Mouse (Mus musculus) hindbrain, embryonic 16.5 days (tissue): ENCODE data around the gene Sacm1l. TPM values are rescaled to one million over a fixed set of nuclear protein-coding genes. Genes with fewer than 3 reads are reported as not detected.
A peak's percentile ranks its signal among the peaks of the same experiment; 100 is the strongest.

Experiments used
- ATAC-seq: fragments of 200-750 bp; cut with Nextera tagmentation; 2 replicates; pipeline ENCODE4 v1.8.0; 2017; ENCODE audit warnings: moderate TSS enrichment, moderate library complexity
- H3K27ac ChIP-seq: fragments of 300-500 bp; sonication (generic); 2 replicates; pipeline ENCODE4 v1.5.1; 2014; ENCODE audit warnings: low read depth, mild to moderate bottlenecking, control low read depth, low read length, moderate library complexity
- H3K27me3 ChIP-seq: fragments of 300-500 bp; sonication (generic); replicated peaks from 2 replicates; pipeline ENCODE4 v1.6.1; 2014; ENCODE audit warnings: low read length; ENCODE audit not compliant: control insufficient read depth, insufficient read depth
- H3K36me3 ChIP-seq: fragments of 300-500 bp; sonication (generic); 2 replicates; pipeline ENCODE4 v1.6.1; 2014; ENCODE audit warnings: mild to moderate bottlenecking, low read length, moderate library complexity, mixed read lengths; ENCODE audit not compliant: control insufficient read depth, insufficient read depth
- H3K4me1 ChIP-seq: fragments of 300-500 bp; sonication (generic); 2 replicates; pipeline ENCODE4 v1.6.1; 2014; ENCODE audit warnings: low read depth, low read length; ENCODE audit not compliant: control insufficient read depth, insufficient read depth
- H3K4me2 ChIP-seq: fragments of 300-500 bp; sonication (generic); 2 replicates; pipeline ENCODE4 v1.6.1; 2014; ENCODE audit warnings: mild to moderate bottlenecking, low read length, control low read depth, moderate library complexity
- H3K4me3 ChIP-seq: fragments of 300-500 bp; sonication (generic); 2 replicates; pipeline ENCODE4 v1.5.1; 2014; ENCODE audit warnings: mild to moderate bottlenecking, low read length, control low read depth, moderate library complexity
- H3K9ac ChIP-seq: fragments of 300-500 bp; sonication (generic); 2 replicates; pipeline ENCODE4 v1.6.1; 2014; ENCODE audit warnings: low read depth, mild to moderate bottlenecking, control low read depth, low read length, moderate library complexity
- H3K9me3 ChIP-seq: fragments of 300-500 bp; sonication (generic); 2 replicates; pipeline ENCODE4 v1.6.1; 2014; ENCODE audit warnings: mild to moderate bottlenecking, low read length, moderate library complexity; ENCODE audit not compliant: control insufficient read depth
- WGBS: fragments of 180-500 bp; shearing (Covaris S2); extraction: QIAGEN DNeasy Blood & Tissue Kit; methylation state at CpG from one replicate; pipeline ENCODE4 v1.1.7; 2014; 5-methylcytosine and 5-hydroxymethylcytosine counted together
- polyA plus RNA-seq: library from polyadenylated mRNA; unstranded; fragments of >200 nt; fragmentation: Nextera tagmentation; extraction: Ambion mirVana; gene quantifications from 2 replicates; pipeline ENCODE4 v1.2.1, GENCODE M21; 2015

Sacm1l gene
- polyA plus RNA-seq, 1 experiment from 2014 or later: 57.8 TPM

DNA sequence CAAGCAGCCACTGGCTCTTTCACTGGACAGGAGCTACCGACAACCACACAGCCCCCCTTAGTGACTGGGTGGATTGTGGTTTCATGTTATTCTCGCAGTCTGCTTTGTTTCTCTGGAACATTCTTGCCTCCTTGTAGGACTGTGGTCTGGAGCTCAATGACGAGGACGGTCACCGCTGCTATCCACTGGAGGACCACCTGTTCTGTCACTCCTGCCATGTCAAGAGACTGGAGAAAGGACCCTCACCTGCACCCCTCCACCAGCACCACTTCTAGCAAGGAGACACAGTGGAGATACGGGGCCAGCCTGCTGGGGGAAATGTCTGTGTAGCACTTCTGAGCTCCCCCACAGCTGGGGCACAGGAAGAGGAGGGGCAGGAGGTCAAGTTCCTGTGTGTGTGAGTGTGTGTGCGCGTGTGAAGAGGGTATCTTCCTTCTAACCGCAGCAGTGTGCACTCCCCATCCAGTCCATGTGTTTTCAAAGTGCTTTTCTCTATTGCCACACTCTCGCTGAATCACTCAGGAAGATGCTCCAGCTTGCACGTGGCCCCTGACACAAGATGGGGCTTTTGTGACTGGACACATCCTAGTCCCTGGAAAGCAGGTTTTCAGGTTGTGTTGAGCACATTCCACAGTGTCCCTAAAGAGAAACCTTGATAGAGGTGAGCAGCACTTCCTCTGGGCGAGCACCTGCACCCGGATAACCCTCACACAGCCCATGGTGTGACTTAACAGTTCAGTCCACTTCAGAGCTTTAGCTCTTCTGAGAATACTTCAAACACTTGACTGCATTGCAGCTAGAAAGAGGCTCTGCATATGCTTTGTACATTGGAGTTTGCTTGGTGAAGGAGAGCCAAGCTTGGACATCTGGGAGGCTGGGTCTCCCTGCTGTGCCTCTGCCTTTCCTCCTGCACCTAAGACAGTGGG is 10.3 kb upstream of the Sacm1l start:
- WGBS: 91% methylated on average over 13 of the region's 13 CpGs
- H3K27me3 ChIP-seq: no peaks in the 10 kb centered on the region

DNA sequence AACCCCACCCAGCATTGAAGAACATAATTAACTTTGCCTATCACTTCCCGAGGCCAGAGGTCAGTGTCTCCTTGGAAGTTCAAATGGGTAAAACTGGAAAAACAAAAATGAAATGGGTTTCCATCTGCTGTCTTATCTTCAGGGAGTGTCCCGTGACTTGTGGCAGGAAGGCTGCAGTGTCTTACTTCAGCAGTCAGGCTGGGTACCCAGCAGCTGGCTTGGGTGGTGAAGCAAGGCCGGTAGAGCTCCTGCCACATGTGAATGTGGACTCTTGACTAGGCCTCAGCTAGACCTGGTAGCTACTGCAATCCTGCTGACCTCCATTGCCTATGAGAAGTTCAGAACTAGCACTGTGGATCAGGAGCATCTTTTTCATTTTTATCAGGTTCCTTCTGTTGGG is 8.8 kb upstream of the Sacm1l start:
- Histone ChIP-seq H3K4me1 (peaks cover 2% of the 10 kb centered on the region), H3K4me3 (no peak overlapping the region), H3K36me3 (no peaks in the 10 kb centered on the region), H3K27ac (no peak overlapping the region), H3K4me2 (no peak overlapping the region), H3K9ac (no peak overlapping the region), H3K9me3 (no peaks in the 10 kb centered on the region), H3K27me3 (no peaks in the 10 kb centered on the region)
- ATAC-seq: no peak
- 86% methylated on average over 3 of the region's 3 CpGs for WGBS

More for the DNA sequence above, 10.3 kb upstream of the Sacm1l start:
- Histone ChIP-seq H3K9ac (no peak overlapping the region), H3K4me1 (no peaks in the 10 kb centered on the region), H3K9me3 (no peaks in the 10 kb centered on the region), H3K27ac (no peak overlapping the region), H3K4me2 (no peak overlapping the region), H3K4me3 (no peak overlapping the region), H3K36me3 (no peaks in the 10 kb centered on the region)
- ATAC-seq: no peak

DNA sequence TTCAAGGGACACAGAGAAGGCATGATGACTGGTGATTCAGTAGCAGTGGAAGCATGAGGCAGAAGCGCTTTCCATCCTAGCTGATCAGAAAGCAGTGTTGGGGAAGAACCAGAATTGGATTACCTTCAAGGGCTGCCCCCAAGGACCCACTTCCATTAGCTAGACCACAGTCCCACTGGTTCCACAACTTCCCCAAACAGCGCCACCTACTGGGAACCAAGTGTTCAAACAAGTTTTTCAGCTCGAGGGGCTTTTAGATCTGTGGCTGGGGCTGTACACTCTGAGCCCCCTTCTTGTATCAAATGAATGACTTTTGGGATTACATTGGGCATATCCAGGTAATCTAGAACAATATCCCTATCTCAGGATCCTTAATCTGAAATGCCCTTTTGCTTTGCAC is 5.9 kb upstream of the Sacm1l start:
- Histone ChIP-seq H3K4me2 (no peak overlapping the region), H3K27me3 (no peaks in the 10 kb centered on the region), H3K9ac (no peak overlapping the region), H3K4me3 (no peak overlapping the region), H3K27ac (no peak overlapping the region), H3K4me1 (peaks cover 9% of the 10 kb centered on the region), H3K9me3 (no peaks in the 10 kb centered on the region), H3K36me3 (no peaks in the 10 kb centered on the region)
- ATAC-seq: no peak
- WGBS: 33% methylated on average over 3 of the region's 3 CpGs

DNA sequence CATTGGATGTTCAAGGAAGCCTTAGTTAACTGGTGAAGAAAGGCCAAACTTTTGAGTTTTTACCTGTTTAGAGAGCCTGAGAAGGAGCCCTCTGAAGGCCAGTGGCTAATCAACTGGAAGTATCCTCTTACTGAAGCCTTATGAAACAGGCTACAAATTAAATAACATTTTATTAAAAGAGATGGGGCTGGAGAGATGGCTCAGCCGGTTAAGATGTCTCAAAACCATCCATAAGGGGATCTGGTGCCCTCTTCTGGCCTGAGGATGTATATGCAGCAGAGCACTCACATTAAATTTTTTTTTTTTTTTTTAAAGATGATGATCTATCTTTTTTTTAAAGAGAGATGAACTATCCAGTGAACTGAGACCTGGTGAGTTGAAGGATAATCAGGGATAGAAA is 4.5 kb upstream of the Sacm1l start:
- no peak overlapping the region for H3K4me3 ChIP-seq
- no peaks in the 10 kb centered on the region for H3K9me3 ChIP-seq
- H3K4me2 ChIP-seq: no peak overlapping the region
- WGBS: 3% methylated on average over 1 of the region's 1 CpGs
- H3K4me1 ChIP-seq: peaks cover 9% of the 10 kb centered on the region
- no peak overlapping the region for H3K9ac ChIP-seq
- H3K27me3 ChIP-seq: no peaks in the 10 kb centered on the region
- no peak for ATAC-seq
- no peaks in the 10 kb centered on the region for H3K36me3 ChIP-seq
- H3K27ac ChIP-seq: no peak overlapping the region

DNA sequence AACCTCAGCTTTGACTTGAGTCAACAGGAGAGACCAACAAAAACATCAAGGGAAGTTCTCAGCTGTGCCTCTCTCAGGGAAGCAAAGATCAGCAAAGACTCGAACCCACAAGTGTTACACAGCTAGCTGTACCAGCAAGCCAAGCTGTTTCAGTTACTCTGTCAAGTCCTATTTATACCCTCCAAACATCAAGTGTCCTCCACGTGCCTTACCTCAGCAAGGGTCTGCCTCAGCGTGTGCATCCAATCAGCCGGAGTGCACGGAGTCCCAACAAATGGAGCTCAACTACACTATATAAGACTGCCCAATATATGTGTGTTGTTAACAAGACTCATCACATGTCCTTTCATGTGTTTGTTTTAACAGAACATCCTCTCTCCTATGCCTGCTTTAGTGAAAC is 3.1 kb upstream of the Sacm1l start:
- ATAC-seq: no peak
- 81% methylated on average over 5 of the region's 5 CpGs for WGBS
- H3K9ac ChIP-seq: no peak overlapping the region
- no peaks in the 10 kb centered on the region for H3K36me3 ChIP-seq
- no peak overlapping the region for H3K27ac ChIP-seq
- H3K4me2 ChIP-seq: no peak overlapping the region
- H3K4me3 ChIP-seq: no peak overlapping the region
- no peaks in the 10 kb centered on the region for H3K27me3 ChIP-seq
- peaks cover 18% of the 10 kb centered on the region for H3K4me1 ChIP-seq
- no peaks in the 10 kb centered on the region for H3K9me3 ChIP-seq

DNA sequence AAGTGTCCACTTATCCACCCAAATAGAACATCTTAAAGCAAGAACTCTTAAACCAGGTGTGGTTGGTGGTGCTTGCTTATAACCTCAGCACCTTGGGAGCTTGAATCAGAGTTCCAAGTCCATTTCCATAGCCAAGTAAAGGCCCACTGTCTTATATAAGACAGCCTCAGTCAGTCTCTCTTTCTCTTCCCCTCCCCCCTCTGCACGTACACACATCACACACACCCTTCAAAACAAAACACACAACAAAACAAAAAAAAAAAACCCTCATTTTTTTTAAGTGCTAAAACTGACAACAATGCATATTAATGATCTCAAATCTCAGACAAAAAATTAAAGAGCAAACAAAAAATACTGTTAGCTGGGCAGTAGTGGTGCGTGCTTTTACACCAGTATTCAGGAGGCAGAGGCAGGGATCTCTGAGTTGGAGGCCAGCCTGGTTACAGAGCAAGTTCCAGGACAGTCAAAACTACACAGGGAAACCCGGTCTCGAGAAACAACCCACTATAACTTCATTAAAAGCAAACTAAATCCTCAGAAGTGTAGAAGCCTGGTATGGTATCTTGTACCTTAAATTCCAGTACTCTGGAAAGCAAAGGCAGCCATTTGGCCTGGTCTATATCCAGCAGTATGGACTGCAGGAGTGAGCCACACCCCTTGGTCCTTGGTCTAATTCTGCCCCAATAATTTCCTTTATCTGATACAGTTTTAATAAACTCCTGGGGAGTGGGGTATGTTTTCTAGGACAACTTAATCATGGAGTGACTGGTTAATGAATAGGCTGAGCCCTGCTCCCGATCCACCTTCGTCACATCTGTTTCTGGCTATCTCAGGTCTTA is 1.3 kb upstream of the Sacm1l start:
- Histone ChIP-seq H3K36me3 (no peaks in the 10 kb centered on the region), H3K27ac (peak overlapping the region; percentile 91), H3K4me1 (peaks cover 24% of the 10 kb centered on the region), H3K9ac (peak overlapping the region; percentile 64), H3K9me3 (no peaks in the 10 kb centered on the region), H3K4me3 (peak overlapping the region; percentile 97), H3K4me2 (peak overlapping the region; percentile 66), H3K27me3 (no peaks in the 10 kb centered on the region)
- WGBS: 25% methylated on average over 6 of the region's 6 CpGs
- no peak for ATAC-seq

DNA sequence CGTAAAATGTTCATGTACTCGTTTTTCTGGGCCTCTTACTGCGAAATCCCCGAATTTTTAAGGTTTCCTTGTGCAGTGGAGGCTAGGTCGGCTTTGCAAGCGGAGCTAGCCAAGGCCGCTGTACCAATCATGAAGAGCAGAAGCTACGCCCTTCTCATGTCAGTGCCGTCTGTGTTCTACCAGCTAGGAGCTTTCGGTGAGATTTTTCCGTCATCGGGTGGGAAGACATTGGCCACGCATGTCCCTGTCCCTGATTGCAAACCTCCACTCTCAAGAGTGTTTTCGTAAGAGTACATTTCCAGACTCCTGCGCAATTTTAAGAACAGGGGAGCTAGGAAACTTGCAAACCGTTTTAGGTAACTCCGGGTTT is 648 bp upstream of the Sacm1l start:
- ATAC-seq: peak; percentile 24
- peak overlapping the region; percentile 97 for H3K4me3 ChIP-seq

DNA sequence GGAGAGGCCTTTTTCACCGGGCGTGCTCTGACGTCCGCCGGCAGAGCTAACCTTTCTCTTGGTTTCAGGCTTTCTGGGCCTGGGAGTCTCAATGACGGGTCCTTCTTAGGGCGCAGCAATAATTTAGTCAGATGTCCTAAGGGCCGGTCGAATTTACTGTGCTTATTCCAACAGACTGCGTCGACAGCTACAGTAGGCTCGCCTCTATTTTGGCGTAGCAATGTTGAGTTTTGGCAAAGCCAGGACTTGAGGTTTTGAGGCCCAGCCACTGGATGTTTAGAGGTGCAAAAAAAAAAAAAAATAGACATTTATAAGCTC is 558 bp downstream of the Sacm1l start:
- Histone ChIP-seq H3K4me1 (peaks cover 22% of the 10 kb centered on the region), H3K9ac (peak overlapping the region; percentile 98), H3K9me3 (no peaks in the 10 kb centered on the region), H3K4me2 (peak overlapping the region; percentile 79), H3K27ac (peak overlapping the region; percentile 91), H3K27me3 (no peaks in the 10 kb centered on the region), H3K36me3 (no peaks in the 10 kb centered on the region), H3K4me3 (peak overlapping the region; percentile 97)
- ATAC-seq: no peak
- WGBS: under 1% methylated on average over 13 of the region's 13 CpGs

More for the DNA sequence above, 648 bp upstream of the Sacm1l start:
- Histone ChIP-seq H3K27ac (peak overlapping the region; percentile 91), H3K36me3 (no peaks in the 10 kb centered on the region), H3K9ac (peak overlapping the region; percentile 64), H3K4me1 (peaks cover 24% of the 10 kb centered on the region), H3K9me3 (no peaks in the 10 kb centered on the region), H3K27me3 (no peaks in the 10 kb centered on the region), H3K4me2 (peak overlapping the region; percentile 66)
- under 1% methylated on average over 17 of the region's 17 CpGs for WGBS

DNA sequence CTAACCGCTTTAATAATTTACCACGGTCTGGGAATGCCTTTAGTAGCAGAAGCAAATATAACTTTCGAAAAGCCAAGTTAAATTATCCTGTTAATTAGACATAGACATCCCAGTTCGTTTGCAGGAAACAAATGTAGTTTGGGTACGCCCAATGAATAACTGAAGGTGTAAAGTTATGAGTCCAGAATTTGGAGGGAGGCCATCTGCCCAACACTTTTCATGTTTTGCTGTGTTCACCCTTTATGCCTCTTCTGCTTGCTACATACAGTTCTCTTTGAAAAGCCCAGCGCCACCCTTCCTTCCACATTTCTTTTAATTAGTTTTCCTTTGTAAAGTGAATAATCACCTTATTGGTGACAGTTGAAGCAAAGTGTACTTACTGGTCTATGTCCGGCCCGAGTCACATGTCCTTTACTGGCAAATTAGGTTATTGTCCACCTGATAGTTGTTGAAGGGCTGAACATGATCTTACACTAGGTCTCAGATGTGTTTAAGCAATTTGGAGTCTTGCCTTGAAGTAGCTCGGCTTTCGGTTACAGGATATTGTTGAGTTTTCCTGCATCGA is 1.1 kb downstream of the Sacm1l start:
- Histone ChIP-seq H3K36me3 (no peaks in the 10 kb centered on the region), H3K4me1 (peaks cover 22% of the 10 kb centered on the region), H3K9ac (peak overlapping the region; percentile 98), H3K9me3 (no peaks in the 10 kb centered on the region), H3K4me3 (peak overlapping the region; percentile 97), H3K27ac (peak overlapping the region; percentile 91), H3K27me3 (no peaks in the 10 kb centered on the region), H3K4me2 (peak overlapping the region; percentile 79)
- 40% methylated on average over 11 of the region's 11 CpGs for WGBS
- ATAC-seq: no peak
